Mouse (Mus musculus) stomach, embryonic 16.5 days (tissue): ENCODE measurements around the gene Cphx3. TPM values are rescaled to one million over a fixed set of nuclear protein-coding genes. Genes with fewer than 3 reads are reported as not detected.
A peak's percentile ranks its signal among the peaks of the same experiment; 100 is the strongest.
"Not testable (repeated sequence)": the region's sequence is repeated elsewhere in the genome, so short reads cannot be mapped to it uniquely, and the experiment has no call there.

Experiments used
- ATAC-seq: fragments of 200-750 bp; cut with Nextera tagmentation; 2 replicates; pipeline ENCODE4 v1.8.0; 2017; ENCODE audit warnings: moderate number of reproducible peaks, moderate TSS enrichment; ENCODE audit not compliant: insufficient read depth, low FRiP score
- H3K27ac ChIP-seq: fragments of 300-500 bp; sonication (generic); 2 replicates; pipeline ENCODE4 v1.5.1; 2014; ENCODE audit warnings: low read length
- H3K27me3 ChIP-seq: fragments of 300-500 bp; sonication (generic); 2 replicates; pipeline ENCODE4 v1.6.1; 2014; ENCODE audit warnings: low read length, control low read depth, mixed read lengths; ENCODE audit not compliant: control insufficient read depth, insufficient read depth
- H3K36me3 ChIP-seq: fragments of 300-500 bp; sonication (generic); 2 replicates; pipeline ENCODE4 v1.6.1; 2014; ENCODE audit warnings: low read length; ENCODE audit not compliant: control insufficient read depth, insufficient read depth
- H3K4me1 ChIP-seq: fragments of 300-500 bp; sonication (generic); 2 replicates; pipeline ENCODE4 v1.6.1; 2014; ENCODE audit warnings: low read length, control low read depth, mixed read lengths; ENCODE audit not compliant: control insufficient read depth, insufficient read depth
- H3K4me2 ChIP-seq: fragments of 300-500 bp; sonication (generic); 2 replicates; pipeline ENCODE4 v1.6.1; 2014; ENCODE audit warnings: low read depth, low read length, mixed read lengths
- H3K4me3 ChIP-seq: fragments of 300-500 bp; sonication (generic); replicated peaks from 2 replicates; pipeline ENCODE4 v1.5.1; 2014; ENCODE audit warnings: mild to moderate bottlenecking, low read length
- H3K9ac ChIP-seq: fragments of 300-500 bp; sonication (generic); 2 replicates; pipeline ENCODE4 v1.6.1; 2014; ENCODE audit warnings: low read length
- H3K9me3 ChIP-seq: fragments of 300-500 bp; sonication (generic); replicated peaks from 2 replicates; pipeline ENCODE4 v1.6.1; 2016; ENCODE audit warnings: low read length, control low read depth; ENCODE audit not compliant: control insufficient read depth
- WGBS: fragments of 180-500 bp; shearing (Covaris S2); extraction: QIAGEN DNeasy Blood & Tissue Kit; methylation state at CpG from one replicate; pipeline ENCODE4 v1.1.7; 2014; 5-methylcytosine and 5-hydroxymethylcytosine counted together
- polyA plus RNA-seq: library from polyadenylated mRNA; unstranded; fragments of >200 nt; fragmentation: Nextera tagmentation; extraction: Ambion mirVana; gene quantifications from 2 replicates; pipeline ENCODE4 v1.2.1, GENCODE M21; 2015

The Cphx3 gene
- polyA plus RNA-seq, 1 experiment from 2014 or later = 0.31 TPM

- peak; percentile 87 for ATAC-seq
- H3K4me3 ChIP-seq, H3K9ac ChIP-seq, H3K9me3 ChIP-seq, H3K27ac ChIP-seq, H3K27me3 ChIP-seq, H3K36me3 ChIP-seq, H3K4me1 ChIP-seq, H3K4me2 ChIP-seq: not testable (repeated sequence)
- no CpG with 5 or more reads among the region's 44 CpGs for WGBS
Measured at GRCm38 (mm10) chr14:26066574-26067324, 15.3 kb upstream of the Cphx3 start.

- not testable (repeated sequence) for H3K27me3 ChIP-seq, H3K9me3 ChIP-seq, H3K27ac ChIP-seq, H3K4me2 ChIP-seq, H3K4me1 ChIP-seq, H3K9ac ChIP-seq, H3K4me3 ChIP-seq, H3K36me3 ChIP-seq
- ATAC-seq = peak; percentile 72; the same call in 1 of the 2 replicates
- WGBS = no CpG with 5 or more reads among the region's 10 CpGs
Measured at GRCm38 (mm10) chr14:26067325-26067633, 14.8 kb upstream of the Cphx3 start, which contains the start of gene Tmem254c. TSS of gene Tmem254c (minus strand) at chr14:26067355.

DNA sequence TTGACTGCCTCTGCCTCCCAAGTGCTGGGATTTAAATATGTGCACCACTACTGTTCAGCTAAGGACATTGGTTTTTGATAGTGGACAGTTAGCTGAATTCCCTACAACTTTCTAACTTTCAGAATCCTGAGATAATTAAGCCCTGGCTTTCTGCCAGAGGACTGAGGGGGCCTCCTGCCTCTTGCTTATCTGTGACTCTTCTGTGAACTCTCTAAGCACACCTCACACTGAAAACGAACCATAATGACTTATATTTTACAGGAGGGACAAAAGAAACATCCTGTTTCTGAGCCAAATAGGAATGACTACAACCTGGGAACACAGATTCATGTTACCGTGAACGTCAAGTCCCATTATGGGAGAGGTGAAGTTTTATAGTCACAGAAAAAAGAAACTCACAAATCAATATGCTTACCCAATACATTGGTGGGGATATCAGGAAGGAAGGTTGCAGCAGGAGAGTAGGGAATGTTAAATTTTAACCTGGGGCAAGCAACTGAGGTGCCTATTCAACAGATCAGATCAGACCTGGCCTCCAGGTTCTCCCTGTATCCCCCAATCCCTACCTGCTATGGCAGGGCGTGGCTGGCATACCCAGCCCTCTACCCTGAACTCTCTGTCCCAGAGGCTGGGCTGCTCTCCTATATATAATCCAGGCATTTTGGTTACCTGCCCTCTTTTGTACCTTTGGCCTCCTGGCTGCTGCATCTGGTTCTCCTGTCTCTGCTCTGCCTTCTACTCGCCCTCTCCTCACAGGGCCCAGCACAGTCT lies 5.3 kb upstream of the Cphx3 start:
- not testable (repeated sequence) for H3K27me3 ChIP-seq, H3K9ac ChIP-seq, H3K36me3 ChIP-seq, H3K4me3 ChIP-seq, H3K27ac ChIP-seq, H3K9me3 ChIP-seq, H3K4me1 ChIP-seq, H3K4me2 ChIP-seq
- no CpG with 5 or more reads among the region's 5 CpGs for WGBS
- peak; percentile 62; the same call in 1 of the 2 replicates for ATAC-seq

DNA sequence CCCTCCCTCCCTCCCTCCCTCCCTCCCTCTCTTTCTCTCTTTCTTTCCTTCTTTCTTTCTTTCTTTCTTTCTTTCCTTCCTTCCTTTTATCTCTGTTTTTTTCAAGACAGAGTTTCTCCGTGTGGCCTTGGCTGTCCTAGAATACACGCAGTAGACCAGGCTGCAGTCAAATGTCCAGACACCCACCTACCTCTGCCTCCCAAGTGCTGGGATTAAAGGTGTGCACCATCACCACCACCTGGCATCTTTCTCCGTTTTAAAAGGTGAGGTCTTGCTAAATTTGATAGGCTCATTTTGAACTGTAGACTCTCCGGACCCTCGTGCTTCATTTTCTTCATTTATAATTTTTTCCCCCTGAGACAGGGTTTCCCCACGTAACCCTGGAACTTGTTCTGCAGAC lies 881 bp upstream of the Cphx3 start, which contains the start of gene Cphx2:
TSS of gene Cphx2 (plus strand) at position 301 of the 400 bp plus-strand sequence.
- H3K36me3 ChIP-seq, H3K27me3 ChIP-seq, H3K9me3 ChIP-seq, H3K9ac ChIP-seq, H3K4me3 ChIP-seq, ATAC-seq, H3K27ac ChIP-seq, H3K4me2 ChIP-seq, H3K4me1 ChIP-seq: not testable (repeated sequence)
- no CpG with 5 or more reads among the region's 6 CpGs for WGBS

- not testable (repeated sequence) for H3K27me3 ChIP-seq, H3K4me1 ChIP-seq, H3K9ac ChIP-seq, H3K27ac ChIP-seq, H3K9me3 ChIP-seq, H3K4me3 ChIP-seq, H3K4me2 ChIP-seq, ATAC-seq, H3K36me3 ChIP-seq
- WGBS = no CpG with 5 or more reads among the region's 3 CpGs
Measured at GRCm38 (mm10) chr14:26097622-26098021, 15.5 kb downstream of the Cphx3 start.

DNA sequence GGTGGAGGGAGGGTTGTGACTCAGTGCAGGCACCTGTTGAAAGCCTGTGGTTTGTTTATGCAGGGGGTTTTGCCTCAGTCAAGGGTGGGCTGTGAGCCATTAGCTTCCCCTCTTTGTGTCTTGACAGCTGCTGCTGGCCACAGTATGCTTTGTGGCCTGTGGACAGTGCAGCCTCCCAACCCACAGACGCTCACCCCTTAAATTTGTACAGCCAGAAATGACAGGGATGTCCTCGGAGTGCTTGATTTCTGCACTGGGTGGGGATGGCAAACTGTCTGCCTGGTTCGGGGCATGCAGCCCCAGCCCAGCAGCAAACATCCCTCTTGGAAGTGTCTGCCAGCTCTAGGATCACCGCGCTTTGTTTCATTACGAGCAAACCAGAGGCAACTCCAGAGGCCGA lies 36.1 kb downstream of the Cphx3 start, which contains the start of gene Duxbl2:
TSS of gene Duxbl2 (plus strand) at position 200 of the 400 bp plus-strand sequence.
- not testable (repeated sequence) for H3K27me3 ChIP-seq, ATAC-seq, H3K4me2 ChIP-seq, H3K9me3 ChIP-seq, H3K4me3 ChIP-seq, H3K9ac ChIP-seq, H3K36me3 ChIP-seq, H3K4me1 ChIP-seq, H3K27ac ChIP-seq
- no CpG with 5 or more reads among the region's 7 CpGs for WGBS

- H3K27me3 ChIP-seq, H3K9ac ChIP-seq, H3K4me2 ChIP-seq, H3K4me1 ChIP-seq, H3K36me3 ChIP-seq, H3K9me3 ChIP-seq, H3K4me3 ChIP-seq, H3K27ac ChIP-seq: not testable (repeated sequence)
- ATAC-seq = peak; percentile 68
- no CpG with 5 or more reads among the region's 18 CpGs for WGBS
Measured at GRCm38 (mm10) chr14:26118550-26119000, 36.5 kb downstream of the Cphx3 start.

DNA sequence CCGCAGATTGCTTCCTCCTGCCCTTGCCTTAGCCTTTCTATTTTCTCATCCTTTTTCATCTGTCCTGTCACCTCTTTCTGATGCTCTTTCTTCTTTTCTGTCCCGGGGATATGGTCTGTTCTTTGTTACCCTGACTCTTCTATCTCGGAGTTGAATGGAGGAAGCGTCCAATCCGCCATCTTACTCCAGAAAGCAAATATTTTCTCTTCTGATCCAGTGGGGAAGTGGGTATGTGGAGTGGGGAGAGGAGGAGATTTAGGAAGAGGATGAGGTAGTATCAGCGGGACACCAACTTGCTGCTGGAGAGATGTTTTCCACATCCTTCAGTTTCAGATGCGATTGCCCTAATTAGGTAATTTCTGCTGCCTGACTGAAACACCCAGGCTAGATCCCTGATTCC lies 37.0 kb downstream of the Cphx3 start:
- H3K27ac ChIP-seq, ATAC-seq, H3K4me3 ChIP-seq, H3K4me1 ChIP-seq, H3K36me3 ChIP-seq, H3K9me3 ChIP-seq, H3K9ac ChIP-seq, H3K4me2 ChIP-seq, H3K27me3 ChIP-seq: not testable (repeated sequence)
- no CpG with 5 or more reads among the region's 7 CpGs for WGBS

GRCm38 (mm10) chr14:26147095-26147494 lies 65.0 kb downstream of the Cphx3 start:
- H3K36me3 ChIP-seq, H3K27me3 ChIP-seq, H3K9ac ChIP-seq, H3K9me3 ChIP-seq, H3K4me3 ChIP-seq, H3K4me1 ChIP-seq, H3K27ac ChIP-seq, H3K4me2 ChIP-seq: not testable (repeated sequence)
- peak; percentile 79; the same call in 1 of the 2 replicates for ATAC-seq
- WGBS = no CpG with 5 or more reads among the region's 2 CpGs
